Mouse (Mus musculus) intestine, embryonic 14.5 days (tissue): ENCODE measurements at regions not wholly inside any gene's neighbourhood (a gene's known extent, or its start where the extent isn't known, plus 50 kb on each side); places are given as distances from the start of the nearest gene placed in this dataset.

Experiments
- ATAC-seq: fragments of 200-750 bp; cut with Nextera tagmentation; replicated peaks from 2 replicates; pipeline ENCODE4 v1.8.0; 2017; ENCODE audit warnings: low read depth, moderate number of reproducible peaks, moderate TSS enrichment, moderate library complexity; ENCODE audit not compliant: low FRiP score, low TSS enrichment
- DNase-seq: peaks from one replicate; pipeline ENCODE4 v3.0.0-alpha.2; 2018; ENCODE audit warnings: low spot score
- H3K27ac ChIP-seq: fragments of 300-500 bp; sonication (generic); 2 replicates; pipeline ENCODE4 v1.5.1; 2014; ENCODE audit warnings: low read depth, mild to moderate bottlenecking, control low read depth
- H3K27me3 ChIP-seq: fragments of 300-500 bp; sonication (generic); replicated peaks from 2 replicates; pipeline ENCODE4 v1.6.1; 2014; ENCODE audit warnings: low read length, control low read depth; ENCODE audit not compliant: control insufficient read depth, insufficient read depth
- H3K36me3 ChIP-seq: fragments of 300-500 bp; sonication (generic); 2 replicates; pipeline ENCODE4 v1.6.1; 2014; ENCODE audit warnings: low read length, control low read depth; ENCODE audit not compliant: control insufficient read depth, insufficient read depth
- H3K4me1 ChIP-seq: fragments of 300-500 bp; sonication (generic); replicated peaks from 2 replicates; pipeline ENCODE4 v1.6.1; 2014; ENCODE audit warnings: low read length, control low read depth, mixed read lengths; ENCODE audit not compliant: control insufficient read depth, insufficient read depth
- H3K4me2 ChIP-seq: fragments of 300-500 bp; sonication (generic); 2 replicates; pipeline ENCODE4 v1.6.1; 2014; ENCODE audit warnings: low read length
- H3K4me3 ChIP-seq: fragments of 300-500 bp; sonication (generic); 2 replicates; pipeline ENCODE4 v1.5.1; 2014; ENCODE audit warnings: low read depth, low read length, control low read depth, mixed read lengths
- H3K9ac ChIP-seq: fragments of 300-500 bp; sonication (generic); 2 replicates; pipeline ENCODE4 v1.6.1; 2014; ENCODE audit warnings: mild to moderate bottlenecking, low read length
- H3K9me3 ChIP-seq: fragments of 300-500 bp; sonication (generic); 2 replicates; pipeline ENCODE4 v1.6.1; 2016; ENCODE audit warnings: low read length, control low read depth; ENCODE audit not compliant: control insufficient read depth
- WGBS: fragments of 180-500 bp; shearing (Covaris S2); extraction: QIAGEN DNeasy Blood & Tissue Kit; methylation state at CpG from one replicate; pipeline ENCODE4 v1.1.7; 2014; 5-methylcytosine and 5-hydroxymethylcytosine counted together

DNA sequence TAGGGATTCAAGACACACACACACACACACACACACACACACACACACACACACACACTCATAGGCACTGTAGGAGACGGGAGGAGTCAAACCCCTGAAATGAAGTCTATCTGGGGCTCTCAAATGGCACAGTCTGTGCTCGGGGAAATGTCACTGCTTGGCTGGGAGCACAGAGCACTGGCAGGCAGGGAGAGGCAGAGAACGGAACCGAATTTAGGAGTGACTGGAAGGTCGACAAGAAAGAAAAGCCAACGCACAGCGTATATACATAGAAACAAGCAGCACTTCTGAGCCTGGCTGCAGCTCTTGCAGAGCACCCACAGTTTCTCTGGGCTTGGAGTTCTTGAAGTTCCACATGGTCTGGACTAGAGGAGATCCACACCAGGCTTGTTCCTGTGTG lies 160.1 kb upstream of the Zfp703 start:
- Histone ChIP-seq H3K4me1 (no peaks in the 10 kb centered on the region), H3K9me3 (no peaks in the 10 kb centered on the region), H3K4me3 (no peak overlapping the region), H3K27me3 (no peaks in the 10 kb centered on the region), H3K36me3 (no peaks in the 10 kb centered on the region), H3K27ac (no peak overlapping the region), H3K4me2 (no peak overlapping the region), H3K9ac (no peak overlapping the region)
- WGBS, result 79% methylated on average over 7 of the region's 7 CpGs
- ATAC-seq (no peak), DNase-seq (no peak)

DNA sequence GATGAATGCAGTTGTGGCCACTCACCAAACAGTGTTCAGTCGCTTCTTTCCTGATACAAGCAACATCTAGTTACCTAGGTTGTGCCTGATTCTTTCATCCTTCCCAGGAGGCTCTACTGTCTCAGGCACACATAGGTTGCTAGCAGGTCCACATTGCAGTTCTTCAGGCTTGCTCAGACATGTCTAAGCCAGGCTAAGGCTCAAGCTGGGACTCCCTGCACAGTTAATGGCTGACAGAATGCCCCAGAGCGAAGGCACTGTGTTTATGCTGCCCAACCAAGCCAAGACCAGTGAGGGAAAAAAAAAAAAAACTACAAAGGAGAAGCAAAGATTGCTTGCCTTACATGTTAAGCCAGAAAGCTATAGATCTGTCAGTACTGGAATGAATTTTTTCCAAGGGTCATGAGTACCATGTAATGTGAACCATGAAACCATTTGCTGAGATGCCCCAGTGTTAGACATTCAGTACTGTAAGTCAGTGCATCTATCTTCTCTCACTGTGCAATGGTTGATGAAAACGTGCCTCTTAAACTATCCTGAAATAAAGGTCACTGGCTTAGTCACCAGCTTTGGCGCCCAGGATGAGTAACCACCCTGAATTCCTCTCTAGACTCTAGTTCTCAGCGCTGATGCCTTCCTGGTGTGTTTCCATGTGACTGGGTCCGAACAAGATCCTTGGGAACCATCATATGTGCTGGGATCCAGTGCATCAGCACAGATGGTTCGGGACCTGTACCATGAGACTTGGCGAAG lies 152.8 kb upstream of the Zfp703 start:
- Histone ChIP-seq H3K9me3 (no peaks in the 10 kb centered on the region), H3K4me2 (no peak overlapping the region), H3K4me1 (peaks cover 10% of the 10 kb centered on the region), H3K4me3 (no peak overlapping the region), H3K36me3 (no peaks in the 10 kb centered on the region), H3K27ac (no peak overlapping the region), H3K9ac (no peak overlapping the region), H3K27me3 (no peaks in the 10 kb centered on the region)
- 86% methylated on average over 8 of the region's 8 CpGs for WGBS
- ATAC-seq, result no peak
- no peak for DNase-seq

DNA sequence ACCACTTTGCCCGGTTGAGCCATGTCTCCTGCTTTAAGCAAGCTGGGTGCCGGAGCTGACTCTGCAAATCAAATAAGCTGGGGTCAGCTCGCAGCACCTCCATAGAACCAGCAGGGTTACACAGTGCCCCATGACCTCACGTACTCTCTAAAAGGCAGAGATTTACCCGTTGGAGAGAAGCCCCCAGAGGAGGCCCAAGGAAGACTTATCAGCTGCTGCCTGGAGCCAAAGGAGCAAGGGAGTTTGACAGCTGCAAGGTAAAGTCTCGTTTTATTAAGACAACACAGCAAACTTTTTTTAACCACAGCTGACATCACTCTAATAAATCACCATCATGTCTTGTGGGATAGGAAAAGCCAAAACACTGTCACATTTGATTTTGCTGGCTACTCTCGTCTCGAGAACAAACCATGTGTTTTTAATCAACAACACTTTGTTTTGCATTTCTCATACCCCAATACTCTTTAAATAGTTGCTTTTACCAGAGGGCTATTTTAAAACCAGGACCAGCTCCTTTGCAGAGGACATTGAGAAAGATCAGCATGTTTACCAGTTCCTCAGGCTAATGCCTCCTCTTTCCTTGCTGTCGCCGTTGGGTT lies 148.7 kb upstream of the Zfp703 start:
- Histone ChIP-seq H3K27me3 (no peaks in the 10 kb centered on the region; the same call in 1 of the 2 replicates), H3K27ac (no peak overlapping the region), H3K9me3 (no peaks in the 10 kb centered on the region), H3K4me3 (no peak overlapping the region), H3K36me3 (no peaks in the 10 kb centered on the region), H3K4me1 (peaks cover 34% of the 10 kb centered on the region), H3K4me2 (no peak overlapping the region), H3K9ac (no peak overlapping the region)
- 23% methylated on average over 10 of the region's 10 CpGs for WGBS
- DNase-seq (no peak), ATAC-seq (no peak)

GRCm38 (mm10) chr8:26829313-26829712 lies 147.8 kb upstream of the Zfp703 start:
- 70% methylated on average over 4 of the region's 4 CpGs for WGBS
- Histone ChIP-seq H3K4me1 (peaks cover 39% of the 10 kb centered on the region), H3K4me3 (no peak overlapping the region), H3K27me3 (no peaks in the 10 kb centered on the region; the same call in 1 of the 2 replicates), H3K4me2 (no peak overlapping the region), H3K9ac (no peak overlapping the region), H3K36me3 (no peaks in the 10 kb centered on the region), H3K27ac (no peak overlapping the region), H3K9me3 (no peaks in the 10 kb centered on the region)
- DNase-seq (no peak), ATAC-seq (no peak)

DNA sequence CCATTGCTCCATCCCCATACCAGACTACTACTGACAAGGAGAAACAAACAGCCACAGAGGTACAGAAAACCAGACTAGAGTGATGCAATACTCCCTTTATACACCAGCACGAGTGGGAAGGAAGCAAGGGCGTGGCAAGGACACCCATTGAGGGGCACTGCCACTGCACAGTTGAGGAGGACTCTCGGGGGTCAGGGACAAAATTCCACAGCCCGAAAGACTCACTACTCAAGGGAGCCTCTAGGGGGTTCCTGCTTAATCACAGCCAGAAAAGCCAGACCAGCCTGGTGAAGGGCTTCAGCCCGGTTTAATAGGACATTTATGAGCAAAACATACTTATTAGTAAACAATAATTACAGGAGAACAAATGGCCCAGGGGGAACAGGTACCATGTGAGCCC lies 146.0 kb upstream of the Zfp703 start:
- no peak; the same call in 1 of the 2 replicates for ATAC-seq
- Histone ChIP-seq H3K9me3 (no peaks in the 10 kb centered on the region), H3K4me1 (peaks cover 57% of the 10 kb centered on the region), H3K4me3 (no peak overlapping the region), H3K9ac (no peak overlapping the region), H3K27me3 (no peaks in the 10 kb centered on the region; the same call in 1 of the 2 replicates), H3K4me2 (no peak overlapping the region), H3K36me3 (no peaks in the 10 kb centered on the region), H3K27ac (no peak overlapping the region)
- no peak for DNase-seq
- 19% methylated on average over 5 of the region's 5 CpGs for WGBS

DNA sequence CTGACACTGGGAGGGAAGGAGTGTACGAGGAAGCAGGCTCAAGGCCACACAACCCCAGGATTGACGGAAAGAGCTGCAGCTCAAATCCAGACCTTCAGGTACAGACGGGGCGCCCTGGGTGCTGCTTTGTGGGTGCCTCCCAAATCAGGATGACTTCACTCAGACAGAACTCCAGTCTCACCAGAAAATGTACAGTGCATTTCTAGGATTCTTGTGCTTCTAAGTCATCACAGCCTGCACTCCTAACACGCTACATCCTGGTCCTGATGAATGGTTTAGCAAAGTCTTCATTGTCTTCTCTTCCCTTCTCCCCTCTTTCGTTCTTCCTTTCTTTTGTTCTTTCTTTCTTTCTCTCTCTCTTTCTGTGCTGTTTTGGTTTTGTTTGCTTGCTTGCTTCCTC lies 145.3 kb upstream of the Zfp703 start:
- Histone ChIP-seq H3K27ac (no peak overlapping the region), H3K9ac (no peak overlapping the region), H3K4me3 (no peak overlapping the region), H3K4me1 (peaks cover 57% of the 10 kb centered on the region), H3K27me3 (no peaks in the 10 kb centered on the region; the same call in 1 of the 2 replicates), H3K9me3 (no peaks in the 10 kb centered on the region), H3K4me2 (no peak overlapping the region), H3K36me3 (no peaks in the 10 kb centered on the region)
- ATAC-seq (no peak), DNase-seq (no peak)
- 56% methylated on average over 6 of the region's 6 CpGs for WGBS

GRCm38 (mm10) chr8:26832546-26832945 lies 144.6 kb upstream of the Zfp703 start:
- no peak overlapping the region for H3K4me2 ChIP-seq
- H3K9me3 ChIP-seq, result no peaks in the 10 kb centered on the region
- DNase-seq (no peak), ATAC-seq (no peak)
- H3K4me3 ChIP-seq, result no peak overlapping the region
- WGBS, result 51% methylated on average over 3 of the region's 3 CpGs
- H3K27me3 ChIP-seq, result no peaks in the 10 kb centered on the region; the same call in 1 of the 2 replicates
- H3K27ac ChIP-seq, result no peak overlapping the region
- no peak overlapping the region for H3K9ac ChIP-seq
- H3K4me1 ChIP-seq, result peaks cover 57% of the 10 kb centered on the region
- H3K36me3 ChIP-seq, result no peaks in the 10 kb centered on the region

DNA sequence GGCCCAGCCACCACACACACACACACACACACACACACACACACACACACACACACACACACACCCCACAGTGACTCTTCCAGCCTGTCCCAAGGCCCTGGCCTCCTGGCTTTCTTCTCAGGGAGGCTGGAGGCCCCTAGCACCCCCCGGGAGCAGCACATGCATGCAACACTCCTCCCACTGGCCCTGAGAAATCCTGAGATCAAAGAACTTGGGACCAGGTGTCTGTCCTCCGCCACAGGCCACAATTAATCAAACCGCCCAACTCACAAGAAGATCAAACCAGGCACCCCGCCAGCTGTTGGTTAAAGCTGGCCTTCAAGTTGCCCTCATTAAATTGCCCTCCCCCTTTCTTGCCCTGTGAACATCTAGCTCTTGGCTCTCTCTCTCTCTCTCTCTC lies 143.8 kb upstream of the Zfp703 start:
- 13% methylated on average over 4 of the region's 4 CpGs for WGBS
- H3K4me3 ChIP-seq, result no peak overlapping the region

DNA sequence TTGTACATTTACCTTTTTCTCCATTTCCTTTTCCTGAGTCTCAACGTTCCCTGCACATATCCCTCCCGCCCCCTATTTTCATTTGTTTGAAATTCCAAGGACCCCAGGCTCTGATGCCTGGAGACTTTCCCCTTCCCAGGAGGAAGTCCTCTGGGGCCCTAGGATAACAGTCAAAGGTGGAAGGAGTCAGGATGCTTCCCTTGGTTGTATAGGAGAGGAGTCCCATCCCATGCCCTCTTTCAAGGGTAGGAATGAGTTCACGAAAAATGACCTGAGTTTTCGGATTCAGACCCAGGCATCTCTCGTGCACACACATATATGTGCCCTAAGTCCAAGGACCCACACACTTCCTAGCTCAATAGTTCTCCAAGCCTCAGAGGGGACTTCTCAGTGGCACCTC lies 143.3 kb upstream of the Zfp703 start:
- no peaks in the 10 kb centered on the region for H3K36me3 ChIP-seq
- 49% methylated on average over 5 of the region's 5 CpGs for WGBS
- H3K4me3 ChIP-seq, result no peak overlapping the region
- H3K9me3 ChIP-seq, result no peaks in the 10 kb centered on the region
- H3K9ac ChIP-seq, result no peak overlapping the region
- ATAC-seq, result no peak
- peaks cover 50% of the 10 kb centered on the region for H3K4me1 ChIP-seq
- H3K27me3 ChIP-seq, result no peaks in the 10 kb centered on the region; the same call in 1 of the 2 replicates
- H3K4me2 ChIP-seq, result no peak overlapping the region
- no peak for DNase-seq
- no peak overlapping the region for H3K27ac ChIP-seq

More for the DNA sequence above, 143.8 kb upstream of the Zfp703 start:
- Histone ChIP-seq H3K4me1 (peaks cover 53% of the 10 kb centered on the region), H3K9ac (no peak overlapping the region), H3K36me3 (no peaks in the 10 kb centered on the region), H3K27me3 (no peaks in the 10 kb centered on the region; the same call in 1 of the 2 replicates), H3K9me3 (no peaks in the 10 kb centered on the region), H3K4me2 (no peak overlapping the region), H3K27ac (no peak overlapping the region)
- DNase-seq (peak; percentile 80), ATAC-seq (peak; percentile 58; the same call in 1 of the 2 replicates)
